Mouse (Mus musculus) CH12.LX (cell line): ENCODE results near the gene Atf1. TPM values are rescaled to one million over a fixed set of nuclear protein-coding genes. Genes with fewer than 3 reads are reported as not detected.
"Not testable (repeated sequence)": the region's sequence is repeated elsewhere in the genome, so short reads cannot be mapped to it uniquely, and the experiment has no call there.

ENCODE experiments used
- DNase-seq: peaks from one replicate; pipeline ENCODE4 v3.0.0-alpha.2; 2013; ENCODE audit errors: extremely low read depth
- H3K27ac ChIP-seq: 2 replicates; pipeline ENCODE4 v1.5.1; 2012; ENCODE audit warnings: low read depth, mild to moderate bottlenecking, control low read depth, moderate library complexity; ENCODE audit not compliant: insufficient read depth
- H3K27me3 ChIP-seq: replicated peaks from 2 replicates; pipeline ENCODE3; 2012; ENCODE audit warnings: inconsistent platforms
- H3K36me3 ChIP-seq, 2 experiments: replicated peaks in 1 of 2; 2 replicates each; pipeline versions ENCODE3 to v1.6.1; 2012; ENCODE audit warnings: inconsistent platforms in 1 of 2, low read length in 1 of 2, mild to moderate bottlenecking in 1 of 2, mixed read lengths in 1 of 2, moderate library complexity in 1 of 2; ENCODE audit not compliant: control insufficient read depth in 1 of 2, insufficient read depth in 1 of 2
- H3K4me1 ChIP-seq, 2 experiments: 2 replicates each; pipeline ENCODE4 v1.6.1; 2012; ENCODE audit warnings: inconsistent platforms in 1 of 2, moderate library complexity in 1 of 2; ENCODE audit not compliant: insufficient read depth in 2 of 2, control insufficient read depth in 1 of 2
- H3K4me2 ChIP-seq: 2 replicates; pipeline ENCODE4 v1.6.1; 2012; ENCODE audit warnings: low read depth, mild to moderate bottlenecking, control low read depth; ENCODE audit not compliant: poor library complexity, insufficient read depth, severe bottlenecking
- H3K4me3 ChIP-seq, 3 experiments: fragments of 150-350 bp in 1 of 3; sonication (generic) in 1 of 3; replicated peaks in 1 of 3; 2 replicates each; pipeline versions ENCODE3 to v1.5.1; 2011 to 2012; ENCODE audit warnings: low read depth in 2 of 3, low read length in 2 of 3, mild to moderate bottlenecking in 2 of 3, moderate library complexity in 2 of 3, control low read depth in 1 of 3, improper control_type of control experiment in 1 of 3, inconsistent platforms in 1 of 3, mixed read lengths in 1 of 3; ENCODE audit not compliant: poor library complexity in 1 of 3
- H3K79me2 ChIP-seq: replicated peaks from 2 replicates; pipeline ENCODE4 v1.6.1; 2012; ENCODE audit warnings: mild to moderate bottlenecking, moderate library complexity; ENCODE audit not compliant: control insufficient read depth, poor library complexity, insufficient read depth, severe bottlenecking; ENCODE audit errors: extremely low read depth
- H3K9ac ChIP-seq: 2 replicates; pipeline ENCODE4 v1.6.1; 2012; ENCODE audit warnings: low read depth, mild to moderate bottlenecking, control low read depth, moderate library complexity; ENCODE audit not compliant: insufficient read depth
- H3K9me3 ChIP-seq: replicated peaks from 2 replicates; pipeline ENCODE3; 2012; ENCODE audit warnings: low read length, inconsistent platforms, mixed read lengths
- CTCF ChIP-seq, 2 experiments: IDR thresholded peaks in 1 of 2; conservative IDR thresholded peaks in 1 of 2; 2 replicates each; pipeline ENCODE4 v1.5.1; 2011 to 2012; ENCODE audit warnings: low read depth in 2 of 2, low read length in 2 of 2, improper control_type of control experiment in 1 of 2, inconsistent platforms in 1 of 2, mild to moderate bottlenecking in 1 of 2, moderate library complexity in 1 of 2
- E2F4 ChIP-seq: IDR thresholded peaks from 2 replicates; pipeline ENCODE4 v1.6.1; 2011; ENCODE audit warnings: low read depth, low read length, improper control_type of control experiment; ENCODE audit not compliant: insufficient replicate concordance
- ELF1 ChIP-seq: IDR thresholded peaks from 2 replicates; pipeline ENCODE4 v1.6.1; 2014; ENCODE audit warnings: low read depth, mild to moderate bottlenecking, inconsistent platforms, low read length, improper control_type of control experiment
- ETS1 ChIP-seq: conservative IDR thresholded peaks from 2 replicates; pipeline ENCODE4 v1.6.1; 2012; ENCODE audit warnings: low read depth, mild to moderate bottlenecking, inconsistent platforms, low read length, improper control_type of control experiment, moderate library complexity
- HCFC1 ChIP-seq: IDR thresholded peaks from 2 replicates; pipeline ENCODE4 v1.6.1; 2012; ENCODE audit warnings: low read depth, mild to moderate bottlenecking, inconsistent platforms, low read length, improper control_type of control experiment
- IRF4 ChIP-seq: IDR thresholded peaks from 2 replicates; pipeline ENCODE4 v1.6.1; 2014; ENCODE audit warnings: low read depth, mild to moderate bottlenecking, inconsistent platforms, low read length, improper control_type of control experiment
- JUN ChIP-seq: IDR thresholded peaks from 2 replicates; pipeline ENCODE4 v1.6.1; 2011; ENCODE audit warnings: low read depth, mild to moderate bottlenecking, low read length, improper control_type of control experiment, moderate library complexity; ENCODE audit not compliant: insufficient read depth
- KAT2A ChIP-seq: IDR thresholded peaks from 2 replicates; pipeline ENCODE4 v1.6.1; 2012; ENCODE audit warnings: low read length, improper control_type of control experiment, inconsistent platforms; ENCODE audit not compliant: insufficient replicate concordance
- MAX ChIP-seq: IDR thresholded peaks from 2 replicates; pipeline ENCODE4 v1.6.1; 2011; ENCODE audit warnings: low read length, improper control_type of control experiment
- MEF2A ChIP-seq: IDR thresholded peaks from 2 replicates; pipeline ENCODE4 v1.6.1; 2014; ENCODE audit warnings: low read depth, mild to moderate bottlenecking, inconsistent platforms, low read length, improper control_type of control experiment, borderline replicate concordance
- MXI1 ChIP-seq: IDR thresholded peaks from 2 replicates; pipeline ENCODE4 v1.6.1; 2011; ENCODE audit warnings: mild to moderate bottlenecking, low read depth, low read length, improper control_type of control experiment
- NRF1 ChIP-seq: IDR thresholded peaks from 2 replicates; pipeline ENCODE4 v1.6.1; 2014; ENCODE audit warnings: low read depth, mild to moderate bottlenecking, inconsistent platforms, low read length, improper control_type of control experiment, moderate library complexity
- PAX5 ChIP-seq: IDR thresholded peaks from 2 replicates; pipeline ENCODE4 v1.6.1; 2012; ENCODE audit warnings: low read length, inconsistent platforms, mixed read lengths
- POLR2A ChIP-seq: IDR thresholded peaks from 2 replicates; pipeline ENCODE4 v1.6.1; 2011; ENCODE audit warnings: low read depth, mild to moderate bottlenecking, improper control_type of control experiment, low read length
- RAD21 ChIP-seq: IDR thresholded peaks from 2 replicates; pipeline ENCODE4 v1.6.1; 2011; ENCODE audit warnings: low read depth, mild to moderate bottlenecking, low read length, improper control_type of control experiment, moderate library complexity
- TCF12 ChIP-seq: IDR thresholded peaks from 2 replicates; pipeline ENCODE4 v1.6.1; 2014; ENCODE audit warnings: low read depth, mild to moderate bottlenecking, inconsistent platforms, low read length, improper control_type of control experiment
- UBTF ChIP-seq: IDR thresholded peaks from 2 replicates; pipeline ENCODE4 v1.6.1; 2012; ENCODE audit warnings: low read depth, mild to moderate bottlenecking, inconsistent platforms, low read length, improper control_type of control experiment, moderate library complexity
- ZC3H11A ChIP-seq: IDR thresholded peaks from 2 replicates; pipeline ENCODE4 v1.6.1; 2012; ENCODE audit warnings: low read depth, mild to moderate bottlenecking, inconsistent platforms, low read length, improper control_type of control experiment
- dilution Hi-C: fragments of 300-500 bp; cut with MboI; formaldehyde crosslinking; loops from 2 replicates; pipeline ENCODE4 v1.14.3; 2020; ENCODE audit warnings: low sequenced_read_pairs; ENCODE audit not compliant: extremely low pct_unique_long_range_greater_than_20kb, extremely low pct_ligation_motif_present
- in situ Hi-C: fragments of 300-500 bp; cut with MboI; formaldehyde crosslinking; loops from 3 replicates; pipeline ENCODE4 v1.14.3; 2019; ENCODE audit warnings: low sequenced_read_pairs, low pct_ligation_motif_present, low pct_unique_long_range_greater_than_20kb, mixed read lengths
- polyA plus RNA-seq: library from polyadenylated mRNA; unstranded; fragments of >175 nt; gene quantifications from 2 replicates; pipeline ENCODE4 v1.2.1, GENCODE M21; 2012; ENCODE audit warnings: low read depth; ENCODE audit not compliant: insufficient read length
- total RNA-seq, 2 experiments: library from RNA; depleted of rRNA; stranded (reverse); fragments of 300-350 nt in 1 of 2; fragments of >200 nt in 1 of 2; gene quantifications; 2 replicates each; pipeline ENCODE4 v1.2.3; 2012 to 2014

The Atf1 gene
- total and polyA plus RNA-seq, 3 experiments, result 28.2 to 133 (median 51.1) TPM

DNA sequence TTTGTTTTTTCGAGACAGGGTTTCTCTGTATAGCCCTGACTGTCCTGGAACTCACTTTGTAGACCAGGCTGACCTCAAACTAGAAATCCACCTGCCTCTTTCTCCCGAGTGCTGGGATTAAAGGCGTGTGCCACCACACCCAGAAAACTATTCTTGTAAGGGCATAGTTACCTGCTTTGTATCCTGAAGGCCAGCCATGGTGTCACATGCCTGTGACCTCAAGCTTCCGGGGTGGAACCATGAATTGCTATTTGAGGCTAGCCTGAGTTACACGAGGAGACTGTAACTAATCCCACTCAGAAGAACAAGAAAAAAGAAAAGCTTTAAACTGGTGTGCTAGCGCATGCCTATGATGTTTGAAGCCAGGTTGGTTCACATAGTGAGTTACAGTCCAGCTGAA lies 28.8 kb downstream of the Atf1 start:
- Histone ChIP-seq H3K27me3 (no peaks in the 10 kb centered on the region), H3K79me2 (no peaks in the 10 kb centered on the region), H3K4me2 (no peak overlapping the region), H3K36me3 (peaks cover 56 to 79% of the 10 kb centered on the region in 2 experiments), H3K4me1 (no peaks in the 10 kb centered on the region), H3K4me3 (no peak overlapping the region), H3K9ac (no peak overlapping the region), H3K27ac (no peak overlapping the region), H3K9me3 (no peaks in the 10 kb centered on the region)
- dilution Hi-C loops (no loop called here), in situ Hi-C loops (no loop called here)
- no peak for DNase-seq
- TF ChIP-seq IRF4, result no peak
- TF ChIP-seq MEF2A, result no peak

DNA sequence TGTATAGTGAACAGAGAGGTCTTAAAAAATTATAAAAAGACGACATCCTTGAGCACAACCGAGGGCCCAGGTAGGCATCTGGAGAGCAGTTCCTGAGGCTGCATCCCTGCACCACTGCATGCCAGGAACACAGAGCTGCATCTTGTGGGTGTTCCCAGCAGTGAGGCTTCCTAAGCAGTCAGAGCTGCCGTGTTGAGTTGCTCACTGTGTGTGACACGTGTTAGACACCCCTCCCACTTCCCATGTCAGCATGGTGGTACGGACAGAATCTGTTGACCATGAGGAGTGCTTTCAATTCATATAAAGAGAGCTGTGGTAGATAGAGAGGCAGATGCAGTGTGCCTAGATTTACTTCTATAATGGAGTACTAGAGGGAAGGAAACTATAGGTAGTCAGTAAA lies 29.7 kb downstream of the Atf1 start:
- peaks cover 52 to 79% of the 10 kb centered on the region in 2 experiments for H3K36me3 ChIP-seq
- in situ Hi-C loops, result no loop called here
- dilution Hi-C loops, result no loop called here

DNA sequence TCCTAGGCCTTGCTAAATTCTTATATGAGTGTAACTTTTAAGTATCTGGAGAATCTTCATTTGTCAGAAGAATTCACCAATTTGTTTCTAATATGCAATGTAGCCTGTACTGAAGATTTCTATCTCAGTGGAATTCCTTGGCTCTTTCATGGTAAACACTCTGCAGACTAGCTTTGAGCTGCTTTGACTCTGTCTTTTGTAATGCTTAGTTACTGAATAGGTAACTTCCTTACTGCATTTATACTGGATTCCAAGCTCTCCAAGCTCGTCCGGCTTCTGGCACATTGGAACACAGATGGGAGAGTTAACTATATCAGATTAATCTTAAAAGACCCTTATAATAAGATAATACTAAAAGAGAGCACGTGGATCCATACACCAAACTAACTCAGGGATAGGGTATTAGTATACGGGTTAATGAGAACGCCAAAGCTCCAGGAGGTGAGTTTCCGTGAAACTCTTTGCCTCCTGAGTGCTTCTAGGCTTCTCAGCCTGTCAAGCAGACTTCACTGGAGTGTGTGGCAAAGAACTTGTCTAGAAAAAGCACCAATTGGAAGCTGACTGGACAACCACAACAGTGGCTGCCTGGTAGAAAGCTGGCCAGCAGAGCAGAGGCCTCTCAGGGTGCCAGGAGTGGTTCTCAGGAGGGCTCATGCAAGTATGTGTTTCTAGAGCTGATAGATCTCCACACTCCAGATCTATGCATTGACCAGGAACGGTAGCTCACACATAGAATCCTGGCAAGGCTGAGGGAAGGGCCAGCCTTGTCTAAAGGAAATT lies 31.2 kb downstream of the Atf1 start:
- Histone ChIP-seq H3K27ac (no peak overlapping the region), H3K27me3 (no peaks in the 10 kb centered on the region), H3K4me2 (no peak overlapping the region), H3K4me3 (no peak overlapping the region), H3K4me1 (no peaks in the 10 kb centered on the region), H3K79me2 (no peaks in the 10 kb centered on the region), H3K9ac (no peak overlapping the region), H3K36me3 (peaks cover 42 to 68% of the 10 kb centered on the region in 2 experiments), H3K9me3 (no peaks in the 10 kb centered on the region)
- in situ Hi-C loops, result no loop called here
- dilution Hi-C loops, result no loop called here
- no peak for DNase-seq
- TF ChIP-seq TCF12, result no peak
- TF ChIP-seq KAT2A, result no peak

More for the DNA sequence above, 29.7 kb downstream of the Atf1 start:
- Histone ChIP-seq H3K4me1 (no peaks in the 10 kb centered on the region), H3K9ac (no peak overlapping the region), H3K4me2 (no peak overlapping the region), H3K27me3 (no peaks in the 10 kb centered on the region), H3K9me3 (no peaks in the 10 kb centered on the region), H3K4me3 (no peak overlapping the region), H3K27ac (no peak overlapping the region), H3K79me2 (no peaks in the 10 kb centered on the region)
- TF ChIP-seq ZC3H11A (no peak), MAX (no peak), NRF1 (no peak), E2F4 (no peak), UBTF (no peak), MXI1 (no peak), ELF1 (no peak), PAX5 (no peak), HCFC1 (no peak), POLR2A (no peak), RAD21 (no peak), ETS1 (no peak), CTCF (conservative IDR thresholded peaks at IDR 0.05 in 1 of 2, IDR thresholded peaks at IDR 0.05 in 1 of 2; ENCODE audit: low read depth in 2 of 2, low read length in 2 of 2) (no peak), JUN (no peak)
- no peak for DNase-seq

GRCm38 (mm10) chr15:100260351-100260750 lies 32.7 kb downstream of the Atf1 start:
- H3K4me3 ChIP-seq, H3K4me1 ChIP-seq, DNase-seq, dilution Hi-C loops, H3K9me3 ChIP-seq, H3K79me2 ChIP-seq, H3K27ac ChIP-seq, H3K4me2 ChIP-seq, H3K27me3 ChIP-seq, H3K9ac ChIP-seq: not testable (repeated sequence)
- H3K36me3 ChIP-seq, result peaks cover 29 to 53% of the 10 kb centered on the region in 2 experiments
- in situ Hi-C loops, result loop anchor here (10.0 kb wide), 1 partner anchor 64 kb away; no protein-coding TSS in a partner anchor
